Mouse (Mus musculus) MEL (cell line): ENCODE data around the gene Crtap. TPM values are rescaled to one million over a fixed set of nuclear protein-coding genes. Genes with fewer than 3 reads are reported as not detected.
A peak's percentile ranks its signal among the peaks of the same experiment; 100 is the strongest.

Experiments
- DNase-seq: peaks from one replicate; pipeline ENCODE4 v3.0.0; 2011; ENCODE audit warnings: low read depth, low spot score
- H3K27ac ChIP-seq: 2 replicates; pipeline ENCODE4 v1.5.1; 2012; ENCODE audit warnings: low read depth, mild to moderate bottlenecking, control low read depth, low read length, moderate library complexity; ENCODE audit not compliant: control insufficient read depth
- H3K27me3 ChIP-seq, 2 experiments: fragments of 150-350 bp in 1 of 2; sonication (generic) in 1 of 2; 2 replicates each; pipeline ENCODE4 v1.6.1; 2012; ENCODE audit warnings: low read length in 2 of 2, mild to moderate bottlenecking in 2 of 2, improper control_type of control experiment in 1 of 2, moderate library complexity in 1 of 2; ENCODE audit not compliant: insufficient read depth in 2 of 2, control insufficient read depth in 1 of 2
- H3K36me3 ChIP-seq, 2 experiments: 2 replicates each; pipeline ENCODE4 v1.6.1; 2012 to 2014; ENCODE audit warnings: low read length in 2 of 2, improper control_type of control experiment in 1 of 2, inconsistent platforms in 1 of 2, mild to moderate bottlenecking in 1 of 2; ENCODE audit not compliant: insufficient read depth in 2 of 2, control insufficient read depth in 1 of 2
- H3K4me1 ChIP-seq, 2 experiments: fragments of 150-350 bp in 1 of 2; sonication (generic) in 1 of 2; 2 replicates each; pipeline ENCODE4 v1.6.1; 2012; ENCODE audit warnings: low read length in 2 of 2, improper control_type of control experiment in 1 of 2, mild to moderate bottlenecking in 1 of 2; ENCODE audit not compliant: insufficient read depth in 2 of 2, control insufficient read depth in 1 of 2
- H3K4me3 ChIP-seq, 2 experiments: fragments of 150-350 bp in 1 of 2; sonication (generic) in 1 of 2; 2 replicates each; pipeline ENCODE4 v1.5.1; 2012; ENCODE audit warnings: low read depth in 2 of 2, low read length in 2 of 2, mild to moderate bottlenecking in 2 of 2, moderate library complexity in 2 of 2, control low read depth in 1 of 2, improper control_type of control experiment in 1 of 2; ENCODE audit not compliant: control insufficient read depth in 1 of 2, insufficient read depth in 1 of 2
- H3K79me2 ChIP-seq: 2 replicates; pipeline ENCODE4 v1.6.1; 2012; ENCODE audit warnings: mild to moderate bottlenecking, low read length, moderate library complexity; ENCODE audit not compliant: control insufficient read depth, poor library complexity, insufficient read depth
- H3K9ac ChIP-seq: 2 replicates; pipeline ENCODE4 v1.6.1; 2012; ENCODE audit warnings: low read depth, mild to moderate bottlenecking, control low read depth, low read length, moderate library complexity; ENCODE audit not compliant: control insufficient read depth, poor library complexity, severe bottlenecking
- H3K9me3 ChIP-seq: fragments of 150-350 bp; sonication (generic); replicated peaks from 2 replicates; pipeline ENCODE4 v1.6.1; 2012; ENCODE audit warnings: mild to moderate bottlenecking, low read length, improper control_type of control experiment, moderate library complexity; ENCODE audit not compliant: insufficient read depth
- BHLHE40 ChIP-seq: IDR thresholded peaks from 2 replicates; pipeline ENCODE4 v1.6.1; 2012; ENCODE audit warnings: low read depth, mild to moderate bottlenecking, inconsistent platforms, low read length, improper control_type of control experiment, borderline replicate concordance
- CHD2 ChIP-seq: IDR thresholded peaks from 2 replicates; pipeline ENCODE4 v1.6.1; 2011; ENCODE audit warnings: low read length, improper control_type of control experiment
- CTCF ChIP-seq, 3 experiments: IDR thresholded peaks in 2 of 3; conservative IDR thresholded peaks in 1 of 3; 2 replicates each; pipeline ENCODE4 v1.5.1; 2011 to 2012; ENCODE audit warnings: low read length in 3 of 3, low read depth in 2 of 3, mild to moderate bottlenecking in 2 of 3, improper control_type of control experiment in 1 of 3, inconsistent platforms in 1 of 3, mixed read lengths in 1 of 3, moderate library complexity in 1 of 3; ENCODE audit not compliant: control insufficient read depth in 1 of 3, insufficient read depth in 1 of 3, poor library complexity in 1 of 3, severe bottlenecking in 1 of 3
- EP300 ChIP-seq, 2 experiments: IDR thresholded peaks; 2 replicates each; pipeline ENCODE4 v1.6.1; 2011; ENCODE audit warnings: improper control_type of control experiment in 2 of 2, low read length in 2 of 2, low read depth in 1 of 2, mild to moderate bottlenecking in 1 of 2
- JUND ChIP-seq: IDR thresholded peaks from 2 replicates; pipeline ENCODE4 v1.6.1; 2011; ENCODE audit warnings: low read depth, mild to moderate bottlenecking, improper control_type of control experiment, low read length
- MAZ ChIP-seq: IDR thresholded peaks from 2 replicates; pipeline ENCODE4 v1.6.1; 2012; ENCODE audit warnings: low read depth, mild to moderate bottlenecking, inconsistent platforms, low read length, improper control_type of control experiment
- MYB ChIP-seq: IDR thresholded peaks from 2 replicates; pipeline ENCODE4 v1.6.1; 2011; ENCODE audit warnings: mild to moderate bottlenecking, low read depth, low read length, improper control_type of control experiment
- MYC ChIP-seq: IDR thresholded peaks from 2 replicates; pipeline ENCODE4 v1.6.1; 2011; ENCODE audit warnings: low read depth, mild to moderate bottlenecking, low read length, improper control_type of control experiment, moderate library complexity
- POLR2A ChIP-seq, 2 experiments: IDR thresholded peaks; 2 replicates each; pipeline ENCODE4 v1.6.1; 2011 to 2012; ENCODE audit warnings: low read length in 2 of 2, mild to moderate bottlenecking in 2 of 2, control low read depth in 1 of 2, improper control_type of control experiment in 1 of 2, low read depth in 1 of 2, moderate library complexity in 1 of 2; ENCODE audit not compliant: control insufficient read depth in 1 of 2, insufficient read depth in 1 of 2, poor library complexity in 1 of 2
- POLR2AphosphoS2 ChIP-seq: IDR thresholded peaks from 2 replicates; pipeline ENCODE4 v1.6.1; 2011; ENCODE audit warnings: low read length, improper control_type of control experiment
- POLR2AphosphoS5 ChIP-seq: IDR thresholded peaks from 2 replicates; pipeline ENCODE4 v1.6.1; 2012; ENCODE audit warnings: low read depth, borderline replicate concordance, mild to moderate bottlenecking, inconsistent platforms, low read length, moderate library complexity, mixed read lengths
- TCF12 ChIP-seq: IDR thresholded peaks from 2 replicates; pipeline ENCODE4 v1.6.1; 2014; ENCODE audit warnings: low read depth, mild to moderate bottlenecking, inconsistent platforms, low read length, improper control_type of control experiment, moderate library complexity
- USF1 ChIP-seq: IDR thresholded peaks from 2 replicates; pipeline ENCODE4 v1.6.1; 2014; ENCODE audit warnings: low read depth, mild to moderate bottlenecking, inconsistent platforms, low read length, improper control_type of control experiment, moderate library complexity
- ZKSCAN1 ChIP-seq: IDR thresholded peaks from 2 replicates; pipeline ENCODE4 v1.6.1; 2012; ENCODE audit warnings: low read depth, mild to moderate bottlenecking, inconsistent platforms, low read length, improper control_type of control experiment, moderate library complexity
- polyA plus RNA-seq, 2 experiments: library from polyadenylated mRNA; stranded (reverse) in 1 of 2; unstranded in 1 of 2; fragments of >175 nt in 1 of 2; fragments of >200 nt in 1 of 2; gene quantifications; 2 replicates each; pipeline versions ENCODE4 v1.2.1 to v1.2.4; 2012; ENCODE audit warnings: low replicate concordance in 2 of 2, low read depth in 1 of 2; ENCODE audit not compliant: insufficient read length in 2 of 2, insufficient read depth in 1 of 2, missing spikeins in 1 of 2
- total RNA-seq: library from RNA; depleted of rRNA; stranded (reverse); fragments of 300-350 nt; gene quantifications from 2 replicates; pipeline ENCODE4 v1.2.3, GENCODE M21; 2012

The Crtap gene
- total and polyA plus RNA-seq, 3 experiments: 21.5 to 62.2 TPM; not detected in 1

DNA sequence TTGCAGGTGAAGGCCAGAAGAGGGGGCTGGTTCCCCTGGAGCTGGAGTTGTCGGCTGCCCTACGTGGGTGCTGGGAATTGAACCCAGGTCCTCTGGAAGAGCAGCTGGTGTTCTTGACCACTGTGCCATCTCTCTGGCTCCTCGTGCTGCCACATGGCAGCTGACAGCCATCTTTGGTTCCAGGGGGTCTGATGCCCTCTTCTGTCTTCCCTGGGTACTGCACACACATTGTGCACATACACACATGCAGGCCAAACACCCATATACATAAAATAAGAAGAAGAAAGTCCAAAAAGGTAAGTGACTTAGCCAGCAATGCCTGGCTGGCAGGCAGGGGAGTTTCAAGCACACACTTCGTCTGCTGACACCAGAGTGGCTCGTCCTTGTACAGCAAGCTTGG is 35.1 kb upstream of the Crtap start:
- Histone ChIP-seq H3K27ac (no peak overlapping the region), H3K36me3 (peaks cover 0 to 15% of the 10 kb centered on the region in 2 experiments; a peak in 2 of 4 replicates), H3K4me1 (peaks cover 4 to 24% of the 10 kb centered on the region in 2 experiments; a peak in 3 of 4 replicates), H3K9ac (no peak overlapping the region), H3K79me2 (no peaks in the 10 kb centered on the region), H3K4me3 (no peak overlapping the region), H3K27me3 (no peaks in the 10 kb centered on the region), H3K9me3 (no peaks in the 10 kb centered on the region)
- TF ChIP-seq ZKSCAN1 (no peak), CTCF (IDR thresholded peaks at IDR 0.05 in 2 of 3, conservative IDR thresholded peaks at IDR 0.05 in 1 of 3; ENCODE audit: control insufficient read depth in 1 of 3, insufficient read depth in 1 of 3, low read depth in 2 of 3, low read length in 3 of 3, poor library complexity in 1 of 3, severe bottlenecking in 1 of 3) (peak; percentile 3 to 37 (median 19); a peak in 3 of 6 replicates)
- no peak for DNase-seq

DNA sequence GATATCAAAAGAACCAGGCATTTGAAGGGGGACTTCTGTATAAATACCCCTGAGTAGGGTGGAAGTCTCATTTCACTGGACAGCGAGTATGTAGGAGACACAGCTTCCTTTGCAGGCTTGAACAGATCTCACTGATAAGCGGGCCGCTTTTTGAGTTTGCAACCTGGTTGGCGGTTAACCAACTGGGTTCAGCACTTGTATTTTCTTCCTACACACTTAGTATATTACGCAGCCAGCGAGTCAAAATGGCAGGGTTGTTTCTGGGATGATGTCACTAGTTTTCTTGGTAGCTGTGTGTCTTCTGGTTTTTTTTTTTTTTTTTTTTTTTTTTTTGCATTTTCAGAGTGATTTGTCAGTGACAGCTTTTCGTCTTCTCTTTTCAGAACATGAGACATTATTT is 31.3 kb upstream of the Crtap start:
- DNase-seq: no peak
- no peak for TF ChIP-seq POLR2AphosphoS5
- TF ChIP-seq MAZ: no peak

DNA sequence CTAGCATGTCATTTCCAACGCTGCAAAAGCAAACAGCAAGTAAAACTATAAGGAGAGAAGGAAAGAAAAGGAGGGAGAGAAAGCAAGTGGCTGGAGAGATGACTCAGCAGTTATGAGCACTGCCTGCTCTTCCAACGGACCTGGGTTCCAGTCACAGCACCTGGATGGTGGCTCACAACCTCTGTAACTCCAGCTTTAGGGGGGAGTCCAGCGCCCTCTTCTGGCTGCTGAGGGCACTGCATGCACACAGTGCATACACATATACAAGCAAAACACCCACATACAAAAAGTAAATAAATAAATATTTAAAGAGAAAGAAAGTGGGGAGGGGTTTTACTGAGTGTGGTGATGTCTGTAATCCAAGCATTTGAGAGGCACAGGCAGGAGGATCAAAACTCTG is 30.6 kb upstream of the Crtap start:
- Histone ChIP-seq H3K36me3 (no peaks in the 10 kb centered on the region; a peak in 1 of 4 replicates), H3K79me2 (no peaks in the 10 kb centered on the region), H3K27ac (no peak overlapping the region), H3K27me3 (no peaks in the 10 kb centered on the region), H3K4me1 (no peaks in the 10 kb centered on the region), H3K9me3 (no peaks in the 10 kb centered on the region), H3K9ac (no peak overlapping the region), H3K4me3 (no peak overlapping the region)
- TF ChIP-seq MYB: no peak
- TF ChIP-seq EP300 (IDR thresholded peaks at IDR 0.05; ENCODE audit: low read depth in 1 of 2, low read length in 2 of 2): no peak
- peak; percentile 28 to 55 (median 44); a peak in 5 of 6 replicates for TF ChIP-seq CTCF (IDR thresholded peaks at IDR 0.05 in 2 of 3, conservative IDR thresholded peaks at IDR 0.05 in 1 of 3; ENCODE audit: control insufficient read depth in 1 of 3, insufficient read depth in 1 of 3, low read depth in 2 of 3, low read length in 3 of 3, poor library complexity in 1 of 3, severe bottlenecking in 1 of 3)
- no peak for DNase-seq

More for the DNA sequence above, 31.3 kb upstream of the Crtap start:
- Histone ChIP-seq H3K79me2 (no peaks in the 10 kb centered on the region), H3K9ac (no peak overlapping the region), H3K9me3 (no peaks in the 10 kb centered on the region), H3K27ac (no peak overlapping the region), H3K4me1 (no peaks in the 10 kb centered on the region), H3K36me3 (no peaks in the 10 kb centered on the region; a peak in 1 of 4 replicates), H3K27me3 (no peaks in the 10 kb centered on the region), H3K4me3 (no peak overlapping the region)

DNA sequence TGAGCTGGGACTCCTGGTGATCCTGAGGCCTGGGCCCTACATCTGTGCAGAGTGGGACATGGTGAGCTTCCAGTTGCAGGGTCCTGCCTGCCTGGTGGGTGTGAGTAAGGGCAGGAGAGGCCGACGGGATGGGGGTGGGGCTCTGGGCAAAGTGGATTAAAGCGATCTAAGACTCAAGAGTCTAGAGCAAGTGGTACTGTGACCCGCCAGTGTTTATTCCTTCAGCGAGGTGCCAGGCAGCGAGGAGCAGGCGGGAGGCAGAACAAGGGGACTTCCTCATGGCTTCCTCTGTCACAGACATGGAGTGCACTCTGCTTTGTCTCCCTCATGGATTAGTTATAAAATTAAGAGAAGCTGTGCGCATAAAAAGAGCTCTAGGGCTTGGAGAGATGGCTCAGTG is 30.0 kb upstream of the Crtap start:
- Histone ChIP-seq H3K27ac (no peak overlapping the region), H3K36me3 (no peaks in the 10 kb centered on the region; a peak in 1 of 4 replicates), H3K27me3 (no peaks in the 10 kb centered on the region), H3K79me2 (no peaks in the 10 kb centered on the region), H3K4me3 (no peak overlapping the region), H3K9ac (no peak overlapping the region), H3K4me1 (no peaks in the 10 kb centered on the region), H3K9me3 (no peaks in the 10 kb centered on the region)
- TF ChIP-seq JUND: no peak
- TF ChIP-seq POLR2AphosphoS2: no peak
- no peak for TF ChIP-seq MYC
- no peak for TF ChIP-seq TCF12
- TF ChIP-seq USF1: no peak
- TF ChIP-seq POLR2A (IDR thresholded peaks at IDR 0.05; ENCODE audit: control insufficient read depth in 1 of 2, insufficient read depth in 1 of 2, low read depth in 1 of 2, low read length in 2 of 2, poor library complexity in 1 of 2): no peak
- no peak for TF ChIP-seq CHD2
- no peak for TF ChIP-seq BHLHE40
- DNase-seq: no peak
